Mouse (Mus musculus) lung, embryonic 14.5 days (tissue): ENCODE data around the gene Col26a1. TPM values are rescaled to one million over a fixed set of nuclear protein-coding genes. Genes with fewer than 3 reads are reported as not detected.

Experiments used
- ATAC-seq: fragments of 200-750 bp; cut with Nextera tagmentation; 2 replicates; pipeline ENCODE4 v1.8.0; 2017; ENCODE audit warnings: mild to moderate bottlenecking, moderate TSS enrichment, moderate library complexity; ENCODE audit not compliant: insufficient read depth
- DNase-seq: peaks from one replicate; pipeline ENCODE4 v3.0.0-alpha.2; 2015
- H3K27ac ChIP-seq: fragments of 300-500 bp; sonication (generic); 2 replicates; pipeline ENCODE4 v1.5.1; 2014; ENCODE audit warnings: low read depth, mild to moderate bottlenecking, moderate library complexity
- H3K27me3 ChIP-seq: fragments of 300-500 bp; sonication (generic); 2 replicates; pipeline ENCODE4 v1.6.1; 2014; ENCODE audit warnings: low read length, control low read depth; ENCODE audit not compliant: insufficient read depth
- H3K36me3 ChIP-seq: fragments of 300-500 bp; sonication (generic); 2 replicates; pipeline ENCODE4 v1.6.1; 2014; ENCODE audit warnings: control low read depth; ENCODE audit not compliant: insufficient read depth
- H3K4me1 ChIP-seq: fragments of 300-500 bp; sonication (generic); 2 replicates; pipeline ENCODE4 v1.6.1; 2014; ENCODE audit warnings: antibody characterized with exemption, control low read depth; ENCODE audit not compliant: insufficient read depth
- H3K4me2 ChIP-seq: fragments of 300-500 bp; sonication (generic); 2 replicates; pipeline ENCODE4 v1.6.1; 2014; ENCODE audit warnings: mild to moderate bottlenecking
- H3K4me3 ChIP-seq: fragments of 300-500 bp; sonication (generic); 2 replicates; pipeline ENCODE4 v1.5.1; 2014; ENCODE audit warnings: low read depth, low read length
- H3K9ac ChIP-seq: fragments of 300-500 bp; sonication (generic); 2 replicates; pipeline ENCODE4 v1.6.1; 2014
- H3K9me3 ChIP-seq: fragments of 300-500 bp; sonication (generic); 2 replicates; pipeline ENCODE4 v1.6.1; 2016; ENCODE audit warnings: low read depth, low read length, control low read depth
- CTCF ChIP-seq: IDR thresholded peaks from 2 replicates; pipeline ENCODE4 v1.5.1; 2016; ENCODE audit warnings: antibody characterized with exemption, low read depth
- WGBS: fragments of 180-500 bp; shearing (Covaris S2); extraction: QIAGEN DNeasy Blood & Tissue Kit; methylation state at CpG from one replicate; pipeline ENCODE4 v1.1.7; 2014; 5-methylcytosine and 5-hydroxymethylcytosine counted together
- polyA plus RNA-seq: library from polyadenylated mRNA; unstranded; fragments of >200 nt; fragmentation: Nextera tagmentation; extraction: Ambion mirVana; gene quantifications from 2 replicates; pipeline ENCODE4 v1.2.1, GENCODE M21; 2014

Gene Col26a1
- polyA plus RNA-seq, 1 experiment from 2014 or later: 11.7 TPM

DNA sequence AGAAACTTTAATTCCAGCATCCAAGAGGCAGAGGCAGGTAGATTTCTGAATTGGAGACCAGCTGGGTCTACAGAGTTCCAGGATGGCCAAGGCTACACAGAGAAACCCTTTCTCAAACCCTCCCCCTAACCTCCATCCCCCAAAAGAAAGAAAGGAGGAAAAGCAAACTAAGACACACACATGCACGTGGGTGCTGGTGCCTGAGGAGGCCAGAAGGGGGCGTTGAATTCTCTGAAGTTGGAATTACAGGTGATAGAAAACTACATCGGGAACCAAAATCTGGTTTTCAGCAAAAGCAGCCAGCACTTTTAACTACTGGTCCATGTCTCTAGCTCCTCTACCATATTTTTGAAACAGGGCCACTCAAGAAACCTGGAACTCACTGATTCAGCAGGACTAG, 21.6 kb upstream of the Col26a1 start:
- Histone ChIP-seq H3K36me3 (no peaks in the 10 kb centered on the region), H3K9me3 (no peaks in the 10 kb centered on the region), H3K9ac (no peak overlapping the region), H3K27me3 (no peaks in the 10 kb centered on the region), H3K4me2 (no peak overlapping the region), H3K4me1 (no peaks in the 10 kb centered on the region), H3K27ac (no peak overlapping the region), H3K4me3 (no peak overlapping the region)
- ATAC-seq (no peak), DNase-seq (no peak)
- no peak for TF ChIP-seq CTCF
- WGBS: 63% methylated on average over 3 of the region's 3 CpGs

GRCm38 (mm10) chr5:136895529-136895963, 12.5 kb upstream of the Col26a1 start:
- Histone ChIP-seq H3K4me1 (no peaks in the 10 kb centered on the region), H3K4me3 (no peak overlapping the region), H3K36me3 (no peaks in the 10 kb centered on the region), H3K27ac (no peak overlapping the region), H3K4me2 (peak overlapping the region; percentile 10; the same call in 1 of the 2 replicates), H3K27me3 (no peaks in the 10 kb centered on the region), H3K9me3 (no peaks in the 10 kb centered on the region), H3K9ac (no peak overlapping the region)
- DNase-seq: peak; percentile 74
- TF ChIP-seq CTCF: peak; percentile 23
- 39% methylated on average over 10 of the region's 10 CpGs for WGBS
- ATAC-seq: no peak

- DNase-seq: no peak
- no peak overlapping the region for H3K27ac ChIP-seq
- H3K27me3 ChIP-seq: no peaks in the 10 kb centered on the region
Observed at GRCm38 (mm10) chr5:136894840-136895528, 12.0 kb upstream of the Col26a1 start.

DNA sequence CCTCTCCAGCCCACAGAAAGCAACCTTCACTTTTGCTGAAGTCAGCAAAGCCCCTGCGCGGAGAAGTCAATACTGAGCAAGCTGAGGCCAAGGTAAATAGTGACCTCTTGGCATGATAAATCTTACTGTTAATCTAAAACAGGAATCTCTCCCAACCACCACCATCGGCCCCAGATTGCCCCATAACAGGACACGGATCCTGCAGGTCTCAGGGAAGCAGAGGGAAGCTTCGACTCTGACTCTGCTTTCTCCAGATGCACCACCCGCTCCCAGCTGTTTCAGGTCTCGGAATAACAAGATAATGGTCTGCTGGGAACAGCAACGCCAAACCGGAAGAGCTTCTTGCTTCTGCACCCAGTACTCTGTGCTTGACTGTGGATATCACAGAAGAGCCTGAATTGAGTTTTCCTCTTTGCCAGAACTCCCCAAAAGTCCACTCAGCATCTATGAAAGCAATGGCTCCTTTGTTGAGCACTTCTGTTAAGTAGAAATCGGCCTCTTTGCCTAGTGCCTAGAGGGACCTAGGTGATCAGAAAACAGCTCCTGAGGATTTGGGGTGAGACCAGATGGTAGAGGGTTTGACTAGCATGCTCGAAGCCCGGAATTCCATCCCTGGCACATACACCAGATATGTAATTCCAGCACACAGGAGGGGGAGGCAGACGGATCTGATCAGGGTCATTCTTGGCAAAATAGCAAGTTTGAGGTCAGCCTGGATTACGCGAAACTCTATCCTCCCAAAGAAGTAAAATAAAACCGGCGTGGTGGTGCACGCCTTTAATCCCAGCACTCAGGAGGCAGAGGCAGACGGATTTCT, 5.7 kb upstream of the Col26a1 start:
- Histone ChIP-seq H3K9ac (no peak overlapping the region), H3K36me3 (no peaks in the 10 kb centered on the region), H3K4me2 (no peak overlapping the region), H3K9me3 (no peaks in the 10 kb centered on the region), H3K27ac (peak overlapping the region; percentile 33; the same call in 1 of the 2 replicates), H3K4me3 (no peak overlapping the region), H3K27me3 (0 out of 2 replicates have a peak, but pooled peaks cover 1% of the 10 kb centered on the region), H3K4me1 (peaks cover 6% of the 10 kb centered on the region; the same call in 1 of the 2 replicates)
- no peak for TF ChIP-seq CTCF
- 45% methylated on average over 19 of the region's 19 CpGs for WGBS
- ATAC-seq (no peak), DNase-seq (peak; percentile 24)

More at GRCm38 (mm10) chr5:136894840-136895528, 12.0 kb upstream of the Col26a1 start:
- Histone ChIP-seq H3K9ac (0 out of 2 replicates have a peak overlapping the region, but pooled peaks have one; percentile 0), H3K36me3 (no peaks in the 10 kb centered on the region), H3K9me3 (no peaks in the 10 kb centered on the region), H3K4me3 (no peak overlapping the region), H3K4me1 (no peaks in the 10 kb centered on the region), H3K4me2 (peak overlapping the region; percentile 10)
- no peak for ATAC-seq
- TF ChIP-seq CTCF: no peak
- WGBS: 45% methylated on average over 25 of the region's 25 CpGs

- Histone ChIP-seq H3K4me1 (peaks cover 6% of the 10 kb centered on the region; the same call in 1 of the 2 replicates), H3K4me2 (no peak overlapping the region), H3K27ac (0 out of 2 replicates have a peak overlapping the region, but pooled peaks have one; percentile 24), H3K9ac (no peak overlapping the region), H3K9me3 (no peaks in the 10 kb centered on the region), H3K27me3 (peaks cover 19% of the 10 kb centered on the region), H3K4me3 (no peak overlapping the region), H3K36me3 (no peaks in the 10 kb centered on the region)
- 23% methylated on average over 7 of the region's 7 CpGs for WGBS
- ATAC-seq (no peak), DNase-seq (peak; percentile 51)
- no peak for TF ChIP-seq CTCF
Observed at GRCm38 (mm10) chr5:136886957-136887356, 3.9 kb upstream of the Col26a1 start.

- DNase-seq (peak; percentile 33), ATAC-seq (peak; percentile 25; the same call in 1 of the 2 replicates)
- Histone ChIP-seq H3K9ac (peak overlapping the region; percentile 64), H3K4me1 (peaks cover 2% of the 10 kb centered on the region; the same call in 1 of the 2 replicates), H3K4me2 (peak overlapping the region; percentile 87), H3K4me3 (peak overlapping the region; percentile 56), H3K27me3 (peaks cover 25% of the 10 kb centered on the region), H3K27ac (no peak overlapping the region; the same call in 1 of the 2 replicates), H3K36me3 (no peaks in the 10 kb centered on the region), H3K9me3 (no peaks in the 10 kb centered on the region)
- 2% methylated on average over 47 of the region's 47 CpGs for WGBS
- no peak for TF ChIP-seq CTCF
Observed at GRCm38 (mm10) chr5:136882055-136882787, 788 bp downstream of the Col26a1 start.
